Mouse (Mus musculus) B cell, adult 2 months (primary cell): ENCODE measurements around the gene Gpnmb.

Experiments
- DNase-seq, 2 experiments: peaks; one replicate each; pipeline ENCODE4 v3.0.0; 2022

The Gpnmb gene

GRCm38 (mm10) chr6:49032783-49033182 lies 3.6 kb upstream of the Gpnmb start:
- no peak for DNase-seq

- DNase-seq, result no peak
These were observed 919 bp downstream of the Gpnmb start for GRCm38 (mm10) chr6:49037268-49037662.

GRCm38 (mm10) chr6:49039470-49040180 lies 3.3 kb downstream of the Gpnmb start:
- DNase-seq, result peak; percentile 73

GRCm38 (mm10) chr6:49046502-49046901 lies 10.2 kb downstream of the Gpnmb start:
- no peak for DNase-seq

- DNase-seq, result no peak
These were observed 10.6 kb downstream of the Gpnmb start for GRCm38 (mm10) chr6:49046976-49047375.

- DNase-seq, result no peak
These were observed 11.5 kb downstream of the Gpnmb start for GRCm38 (mm10) chr6:49047848-49048247.

- no peak for DNase-seq
These were observed 12.0 kb downstream of the Gpnmb start for GRCm38 (mm10) chr6:49048395-49048794.

- DNase-seq, result no peak
These were observed 14.5 kb downstream of the Gpnmb start for GRCm38 (mm10) chr6:49050677-49051410.

GRCm38 (mm10) chr6:49052191-49052590 lies 15.8 kb downstream of the Gpnmb start:
- DNase-seq, result no peak

GRCm38 (mm10) chr6:49055256-49055733 lies 18.9 kb downstream of the Gpnmb start:
- DNase-seq, result no peak

GRCm38 (mm10) chr6:49056009-49056408 lies 19.7 kb downstream of the Gpnmb start:
- DNase-seq, result no peak

- DNase-seq, result peak; percentile 79 to 82
These were observed 21.0 kb downstream of the Gpnmb start for GRCm38 (mm10) chr6:49057053-49058021.

- no peak for DNase-seq
These were observed 32.0 kb downstream of the Gpnmb start for GRCm38 (mm10) chr6:49068361-49068760.

GRCm38 (mm10) chr6:49073304-49074116 lies 37.2 kb downstream of the Gpnmb start, which contains the start of gene Malsu1:
Malsu1 (plus strand) TSS chr6:49073795.
- peak; percentile 92 to 93 for DNase-seq

GRCm38 (mm10) chr6:49074117-49074490 lies 37.8 kb downstream of the Gpnmb start:
- peak in 1 of 2 experiments; percentile 48 for DNase-seq

- no peak for DNase-seq
These were observed 41.5 kb downstream of the Gpnmb start for GRCm38 (mm10) chr6:49077894-49078293.

- no peak for DNase-seq
These were observed 43.0 kb downstream of the Gpnmb start for GRCm38 (mm10) chr6:49079313-49079712.

GRCm38 (mm10) chr6:49083008-49083407 lies 46.7 kb downstream of the Gpnmb start:
- DNase-seq, result no peak

GRCm38 (mm10) chr6:49094968-49095367 lies 58.6 kb downstream of the Gpnmb start:
- no peak for DNase-seq

- DNase-seq, result no peak
These were observed 60.1 kb downstream of the Gpnmb start for GRCm38 (mm10) chr6:49096421-49096820.

- no peak for DNase-seq
These were observed 60.7 kb downstream of the Gpnmb start for GRCm38 (mm10) chr6:49096933-49097461.
